28 mouse cellular contexts compared by ENCODE assay signal in genomic region chr11:4601890-4602289, GRCm38 (mm10). TPM values are rescaled to one million over a fixed set of nuclear protein-coding genes. Genes with fewer than 3 reads are reported as not detected.
"Had no signal": no experiment of that assay in that cellular context is flagged by ENCODE, and none has a peak within 500 bp of the region (broad histone marks: within the 10 kb centered on the region; RNA-seq: fewer than 3 reads in every experiment).

No protein-coding gene starts in this region.

- H3K4me2 ChIP-seq: midbrain, embryonic 12.5 days; neural tube, embryonic 13.5 days; neural tube, embryonic 15.5 days; stomach, embryonic 15.5 days had no signal

- H3K27me3 ChIP-seq: midbrain, embryonic 12.5 days; neural tube, embryonic 13.5 days; neural tube, embryonic 15.5 days; stomach, embryonic 15.5 days had no signal

- H3K36me3 ChIP-seq: midbrain, embryonic 10.5 days; midbrain, embryonic 12.5 days; neural tube, embryonic 13.5 days; neural tube, embryonic 15.5 days; stomach, embryonic 15.5 days had no signal

- H3K9me3 ChIP-seq: midbrain, embryonic 10.5 days; midbrain, embryonic 12.5 days; neural tube, embryonic 13.5 days; neural tube, embryonic 15.5 days; stomach, embryonic 15.5 days had no signal

- H3K4me3 ChIP-seq: midbrain, embryonic 10.5 days; midbrain, embryonic 12.5 days; myocyte; neural tube, embryonic 13.5 days; neural tube, embryonic 15.5 days; stomach, embryonic 15.5 days had no signal

- H3K9ac ChIP-seq: lung, embryonic 14.5 days; midbrain, embryonic 12.5 days; neural tube, embryonic 13.5 days; neural tube, embryonic 15.5 days; stomach, embryonic 15.5 days had no signal

- DNase-seq: lung, adult 18-20 months; lung, embryonic 14.5 days; lung, postnatal 10 days; lung, postnatal 4 days; retina, postnatal 1 day; right cerebral cortex, adult 18-20 months; right cerebral cortex, postnatal 25 days; right cerebral cortex, postnatal 4 days; spleen, adult 18-20 months; thymus, adult 2 months; thymus, postnatal 25 days; thymus, postnatal 4 days had no signal

- H3K27ac ChIP-seq: midbrain, embryonic 10.5 days; midbrain, embryonic 12.5 days; neural tube, embryonic 13.5 days; neural tube, embryonic 15.5 days; stomach, embryonic 15.5 days; stomach, postnatal 0 days had no signal

RNA-seq across cellular contexts. Expression of gene Gm11032, which starts 18.0 kb away (rescaled TPM):
- total RNA-seq: megakaryocyte, adult 5-6 weeks; megakaryocyte-erythroid progenitor cell, adult 5-6 weeks had no signal
- polyA plus RNA-seq: lung, embryonic 14.5 days; lung, embryonic 16.5 days; midbrain, embryonic 10.5 days; midbrain, embryonic 12.5 days; midbrain, embryonic 14.5 days; midbrain, embryonic 16.5 days; myocyte; neural tube, embryonic 11.5 days; neural tube, embryonic 13.5 days; neural tube, embryonic 15.5 days; small intestine, adult 2 months; stomach, embryonic 15.5 days; stomach, postnatal 0 days; testis, adult 2 months; thymus, adult 2 months; urinary bladder, adult 2 months had no signal
